Mouse (Mus musculus): ENCODE measurements around the gene Tmem178b.

DNA sequence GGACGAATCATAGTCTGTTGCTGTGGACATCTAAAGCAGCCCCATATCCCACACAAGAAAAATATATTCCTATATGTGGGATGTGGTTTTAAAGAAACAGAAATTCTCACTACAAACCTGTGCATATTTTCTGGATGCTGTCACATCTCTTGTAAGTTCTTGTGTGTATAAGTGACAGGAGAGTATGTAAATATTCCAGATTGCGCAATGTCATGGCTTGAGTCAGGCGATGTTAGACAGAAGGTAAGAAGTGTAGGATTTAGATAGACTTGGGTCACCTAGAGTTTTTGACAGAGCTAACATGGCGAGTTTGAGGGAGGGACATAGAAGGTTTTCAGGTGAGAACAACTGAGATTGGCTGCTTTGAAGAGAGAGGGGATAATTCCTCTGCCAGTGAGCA is 228.7 kb downstream of the Tmem178b start:
- TF ChIP-seq POLR2A (IDR thresholded peaks at IDR 0.05; ENCODE audit: borderline replicate concordance, extremely low read depth, low read depth, low read length) (no peak), CTCF (IDR thresholded peaks at IDR 0.05; ENCODE audit: insufficient read depth, low read length) (no peak)
